Mouse (Mus musculus) bone marrow, adult 2 months (tissue): ENCODE results near the gene Hrh3. TPM values are rescaled to one million over a fixed set of nuclear protein-coding genes. Genes with fewer than 3 reads are reported as not detected.

Experiments used
- H3K27ac ChIP-seq: fragments of 200-500 bp; 2 replicates; pipeline ENCODE4 v1.5.1; 2012; ENCODE audit warnings: low read depth, mild to moderate bottlenecking, control low read depth, inconsistent platforms, low read length; ENCODE audit not compliant: control insufficient read depth, poor library complexity, insufficient read depth
- H3K4me1 ChIP-seq: fragments of 200-500 bp; 2 replicates; pipeline ENCODE4 v1.6.1; 2011; ENCODE audit warnings: low read length; ENCODE audit not compliant: control insufficient read depth, insufficient read depth
- H3K4me3 ChIP-seq: fragments of 200-500 bp; replicated peaks from 2 replicates; pipeline ENCODE3; 2011; ENCODE audit warnings: mild to moderate bottlenecking, low read depth, low read length, control low read depth; ENCODE audit not compliant: control insufficient read depth
- CTCF ChIP-seq: fragments of 200-500 bp; IDR thresholded peaks from 2 replicates; pipeline ENCODE4 v1.5.1; 2011; ENCODE audit warnings: low read length, control low read depth; ENCODE audit not compliant: control insufficient read depth, insufficient read depth
- POLR2A ChIP-seq: fragments of 200-500 bp; IDR thresholded peaks from 2 replicates; pipeline ENCODE4 v1.6.1; 2011; ENCODE audit warnings: low read depth, mild to moderate bottlenecking, control low read depth, low read length, borderline replicate concordance; ENCODE audit not compliant: control insufficient read depth
- WGBS: fragments of 180-500 bp; shearing (Covaris S2); methylation state at CpG from one replicate; pipeline ENCODE4 v1.1.7; 2018; 5-methylcytosine and 5-hydroxymethylcytosine counted together
- polyA plus RNA-seq: library from polyadenylated mRNA; stranded (reverse); fragments of >200 nt; gene quantifications from 2 replicates; pipeline ENCODE4 v1.2.4, GENCODE M21; 2011; ENCODE audit warnings: low replicate concordance; ENCODE audit not compliant: missing spikeins, insufficient read depth, insufficient read length

Hrh3 gene
- polyA plus RNA-seq, 1 experiment: not detected

- no peaks in the 10 kb centered on the region for H3K4me1 ChIP-seq
- WGBS: 5% methylated on average over 57 of the region's 57 CpGs
- TF ChIP-seq CTCF (no peak), POLR2A (no peak)
- no peak overlapping the region for H3K4me3 ChIP-seq
- H3K27ac ChIP-seq: no peak overlapping the region
These were observed 924 bp downstream of the Hrh3 start for GRCm38 (mm10) chr2:180103151-180103977.

DNA sequence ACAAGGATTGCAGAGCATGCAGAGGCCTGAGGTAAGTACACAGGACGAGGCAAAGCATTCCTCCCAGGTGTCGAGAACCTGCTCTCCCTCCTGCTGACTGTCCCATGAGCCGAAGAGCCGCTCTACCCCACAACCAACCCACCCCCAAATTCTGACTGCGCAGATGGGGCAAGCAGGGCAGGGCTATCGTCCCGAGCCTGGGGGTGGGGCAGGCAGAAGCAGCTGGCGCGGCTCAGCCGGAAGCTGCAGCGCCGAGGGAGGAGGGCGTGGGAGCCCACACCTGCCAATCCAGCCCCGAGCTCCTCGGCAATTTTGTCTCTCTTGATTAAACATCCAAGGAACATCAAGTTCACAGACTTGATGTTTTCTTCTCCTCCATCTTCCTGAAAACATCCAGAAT, 4.8 kb downstream of the Hrh3 start:
- no peak for TF ChIP-seq CTCF
- no peak for TF ChIP-seq POLR2A
- Histone ChIP-seq H3K27ac (no peak overlapping the region), H3K4me1 (no peaks in the 10 kb centered on the region), H3K4me3 (no peak overlapping the region)
- WGBS: 5% methylated on average over 15 of the region's 15 CpGs

GRCm38 (mm10) chr2:180098167-180098566, 6.1 kb downstream of the Hrh3 start:
- Histone ChIP-seq H3K4me3 (no peak overlapping the region), H3K27ac (no peak overlapping the region), H3K4me1 (no peaks in the 10 kb centered on the region)
- TF ChIP-seq POLR2A (no peak), CTCF (no peak)
- 28% methylated on average over 5 of the region's 5 CpGs for WGBS

GRCm38 (mm10) chr2:180097585-180097984, 6.7 kb downstream of the Hrh3 start:
- 56% methylated on average over 3 of the region's 3 CpGs for WGBS

DNA sequence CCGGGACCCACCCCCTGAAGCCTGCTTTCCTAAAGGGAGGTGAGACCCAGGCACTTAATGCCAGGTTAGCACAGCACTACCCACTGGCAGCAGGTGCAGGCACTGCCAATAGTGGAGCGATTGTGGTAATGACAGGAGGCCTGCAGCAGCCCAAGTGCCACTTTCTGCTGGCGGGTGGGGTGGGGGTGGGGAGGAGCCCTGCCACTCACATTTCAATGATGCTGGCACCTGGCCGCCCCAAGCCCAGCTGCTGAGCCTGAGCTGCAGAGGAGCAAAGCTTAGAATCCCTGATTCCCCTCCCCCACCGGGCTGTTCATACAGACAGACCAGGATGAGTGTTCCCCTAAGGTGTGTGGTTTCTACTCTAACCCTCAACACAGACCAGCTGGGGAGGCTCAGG, 8.6 kb downstream of the Hrh3 start:
- WGBS: 25% methylated on average over 5 of the region's 5 CpGs
- H3K27ac ChIP-seq: no peak overlapping the region
- TF ChIP-seq CTCF: no peak
- no peak for TF ChIP-seq POLR2A
- no peak overlapping the region for H3K4me3 ChIP-seq
- no peaks in the 10 kb centered on the region for H3K4me1 ChIP-seq

More at GRCm38 (mm10) chr2:180097585-180097984, 6.7 kb downstream of the Hrh3 start:
- Histone ChIP-seq H3K27ac (no peak overlapping the region), H3K4me3 (no peak overlapping the region), H3K4me1 (no peaks in the 10 kb centered on the region)
- TF ChIP-seq CTCF (no peak), POLR2A (no peak)

DNA sequence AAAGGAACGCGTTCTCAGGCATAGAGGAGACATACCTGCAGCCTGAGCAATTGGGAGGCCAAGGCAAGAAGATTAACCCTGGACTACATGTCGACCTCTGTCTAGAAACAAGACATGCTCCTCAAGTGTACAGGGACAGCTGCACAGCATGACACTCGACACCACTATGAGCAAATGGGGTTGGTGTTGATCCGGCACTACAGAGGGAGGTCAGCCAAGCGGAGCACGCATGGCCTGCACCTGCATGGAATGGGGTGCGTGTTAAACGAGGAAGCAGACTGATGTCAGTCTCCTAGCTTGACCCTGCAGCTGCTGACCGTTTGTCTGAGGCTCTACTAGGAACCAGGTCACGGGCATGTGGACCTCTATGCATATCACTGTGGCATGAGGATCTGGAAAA, 14.0 kb downstream of the Hrh3 start:
- WGBS: 64% methylated on average over 11 of the region's 11 CpGs
- H3K4me1 ChIP-seq: no peaks in the 10 kb centered on the region
- no peak for TF ChIP-seq POLR2A
- no peak for TF ChIP-seq CTCF

DNA sequence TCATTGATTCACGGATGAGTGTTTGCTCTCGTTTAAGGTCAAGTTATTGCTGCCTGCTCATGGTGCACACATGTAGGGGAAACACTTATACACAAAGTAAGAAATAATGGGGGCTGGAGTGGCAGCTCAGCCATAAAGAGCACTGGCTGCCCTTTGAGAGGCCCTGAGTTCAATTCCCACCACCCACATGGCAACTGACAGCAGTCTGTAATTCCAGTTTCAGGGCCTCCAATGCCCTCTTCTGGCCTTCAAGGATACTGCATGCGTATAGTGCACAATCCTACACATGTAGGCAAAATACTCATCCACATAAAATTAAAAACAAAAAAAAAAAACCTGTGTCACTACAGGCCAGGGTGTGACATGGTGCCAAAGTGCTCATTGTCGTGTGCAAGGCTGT, 16.8 kb downstream of the Hrh3 start:
- WGBS: 85% methylated on average over 4 of the region's 4 CpGs
- Histone ChIP-seq H3K4me3 (no peak overlapping the region), H3K27ac (no peak overlapping the region), H3K4me1 (no peaks in the 10 kb centered on the region)
- no peak for TF ChIP-seq CTCF
- TF ChIP-seq POLR2A: no peak

More for the DNA sequence above, 14.0 kb downstream of the Hrh3 start:
- no peak overlapping the region for H3K27ac ChIP-seq
- no peak overlapping the region for H3K4me3 ChIP-seq

DNA sequence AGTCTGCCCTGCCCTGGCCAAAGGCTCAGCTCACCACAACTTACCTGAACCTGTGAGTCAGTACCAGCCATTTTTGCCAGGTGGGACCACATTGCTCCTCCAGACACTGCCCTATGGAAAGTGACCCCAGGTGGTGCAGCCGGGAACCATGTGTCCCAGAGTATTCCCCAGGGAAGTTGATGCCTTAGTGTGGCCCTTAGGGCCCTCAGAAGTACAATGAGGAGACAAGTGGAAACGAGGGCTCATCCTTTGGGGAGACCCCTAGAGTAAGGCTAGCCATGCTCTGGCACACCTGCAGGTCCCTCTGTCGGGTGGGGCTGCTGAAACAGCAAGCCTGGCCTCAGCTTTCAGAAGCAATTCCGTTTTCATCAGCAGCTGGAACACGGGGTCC, 17.7 kb downstream of the Hrh3 start:
- TF ChIP-seq CTCF: no peak
- TF ChIP-seq POLR2A: no peak
- no peaks in the 10 kb centered on the region; the same call in 1 of the 2 replicates for H3K4me1 ChIP-seq
- 83% methylated on average over 5 of the region's 5 CpGs for WGBS
- H3K27ac ChIP-seq: no peak overlapping the region
- H3K4me3 ChIP-seq: no peak overlapping the region

- H3K4me1 ChIP-seq: no peaks in the 10 kb centered on the region; the same call in 1 of the 2 replicates
- TF ChIP-seq CTCF (no peak), POLR2A (0 out of 2 replicates have a peak, but pooled peaks have one; percentile 11)
- H3K4me3 ChIP-seq: no peak overlapping the region
- WGBS: 89% methylated on average over 16 of the region's 16 CpGs
- H3K27ac ChIP-seq: no peak overlapping the region
These were observed 18.2 kb downstream of the Hrh3 start for GRCm38 (mm10) chr2:180085926-180086636.
